Mouse (Mus musculus) monocyte, adult 5-6 weeks (primary cell): Measurements from ENCODE around the gene Foxl2. TPM values are rescaled to one million over a fixed set of nuclear protein-coding genes. Genes with fewer than 3 reads are reported as not detected.

Experiments used
- ATAC-seq: fragments of 153-309, 156-312 bp; replicated peaks from 2 replicates; pipeline ENCODE4 v1.8.0; 2017; ENCODE audit warnings: mild to moderate bottlenecking; ENCODE audit not compliant: low TSS enrichment, insufficient number of reproducible peaks, severe bottlenecking, poor library complexity, low FRiP score
- total RNA-seq: library from RNA; stranded (forward); fragments of 200-1000, 200-491, 200-594 nt; gene quantifications from 3 replicates; pipeline ENCODE4 v1.2.3, GENCODE M21; 2017

Gene Foxl2
- total RNA-seq = not detected in 3 replicates

DNA sequence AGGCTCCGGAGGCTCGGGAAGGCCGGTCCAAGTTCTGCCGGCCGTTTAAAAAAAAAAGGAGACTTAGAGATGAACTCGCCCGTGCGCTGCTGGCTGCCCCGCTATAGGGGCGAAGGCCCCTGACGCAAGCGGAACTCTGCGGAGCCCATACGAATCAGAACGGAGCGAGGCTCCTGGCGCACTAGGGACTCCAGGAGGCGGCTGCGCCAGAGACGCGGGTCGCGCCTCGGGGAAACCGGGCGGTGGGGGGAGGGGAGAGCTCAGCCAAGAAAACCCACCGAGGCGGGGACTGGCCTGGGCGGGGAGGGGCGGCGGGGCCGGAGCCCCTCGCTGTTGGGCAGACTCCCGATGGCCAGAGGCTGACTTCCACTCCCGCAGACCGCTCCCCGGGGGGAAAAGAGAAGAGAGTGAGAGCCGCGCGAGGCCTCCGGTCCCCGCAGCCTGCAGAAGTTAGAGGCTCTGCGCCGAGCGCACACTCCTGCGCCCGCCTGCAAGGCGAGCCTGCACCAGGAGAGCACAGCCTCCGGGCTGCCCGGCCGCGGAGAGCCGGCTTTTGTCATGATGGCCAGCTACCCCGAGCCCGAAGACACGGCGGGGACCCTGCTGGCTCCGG lies at the start of gene Foxl2:
Foxl2 (plus strand) TSS at position 186 of the 613 bp plus-strand sequence.
- ATAC-seq = no peak

- no peak for ATAC-seq
Measured at GRCm38 (mm10) chr9:98920629-98921523, 34.2 kb upstream of the Foxl2 start.

DNA sequence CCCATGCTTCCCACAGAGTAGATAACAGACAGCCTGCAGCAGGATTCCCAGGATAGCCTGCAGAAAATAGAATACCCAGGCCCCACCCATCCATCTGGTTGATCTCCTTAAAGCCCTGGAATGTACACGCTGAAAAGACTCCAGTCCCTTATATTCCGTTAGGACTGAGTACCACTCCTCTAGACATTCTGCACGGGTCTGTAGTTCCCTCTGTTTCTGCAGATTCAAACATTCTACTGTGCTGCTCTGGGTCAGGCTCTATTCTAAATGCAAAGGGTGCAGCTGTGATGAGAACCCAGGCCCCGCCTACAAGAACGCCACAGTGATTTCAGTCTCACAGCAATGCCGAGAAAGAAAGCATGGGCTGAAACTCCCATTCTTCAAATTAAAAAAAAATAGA lies 32.0 kb upstream of the Foxl2 start:
- ATAC-seq = no peak

GRCm38 (mm10) chr9:98924183-98924582 lies 30.9 kb upstream of the Foxl2 start:
- ATAC-seq = no peak

DNA sequence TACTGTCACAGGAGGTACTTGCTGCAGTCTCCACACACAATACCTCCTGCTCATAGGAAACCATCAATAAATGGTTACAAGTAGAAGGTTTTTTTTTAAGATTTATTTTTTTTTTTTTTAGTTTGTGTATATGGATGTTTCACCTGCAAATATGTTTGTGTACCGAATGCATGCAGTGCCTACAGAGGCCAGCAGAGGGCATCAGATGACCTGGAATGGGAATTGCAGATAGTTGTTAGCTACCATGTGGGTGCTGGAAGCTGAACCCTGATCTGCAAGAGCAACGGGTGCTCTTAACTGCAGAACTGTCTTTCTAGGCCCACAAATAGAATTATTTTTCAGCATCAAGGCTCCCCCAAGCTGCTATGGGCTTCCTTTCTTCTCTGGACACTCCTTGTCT lies 25.6 kb upstream of the Foxl2 start:
- no peak for ATAC-seq

- ATAC-seq = no peak
Measured at GRCm38 (mm10) chr9:98932931-98933330, 22.2 kb upstream of the Foxl2 start.

DNA sequence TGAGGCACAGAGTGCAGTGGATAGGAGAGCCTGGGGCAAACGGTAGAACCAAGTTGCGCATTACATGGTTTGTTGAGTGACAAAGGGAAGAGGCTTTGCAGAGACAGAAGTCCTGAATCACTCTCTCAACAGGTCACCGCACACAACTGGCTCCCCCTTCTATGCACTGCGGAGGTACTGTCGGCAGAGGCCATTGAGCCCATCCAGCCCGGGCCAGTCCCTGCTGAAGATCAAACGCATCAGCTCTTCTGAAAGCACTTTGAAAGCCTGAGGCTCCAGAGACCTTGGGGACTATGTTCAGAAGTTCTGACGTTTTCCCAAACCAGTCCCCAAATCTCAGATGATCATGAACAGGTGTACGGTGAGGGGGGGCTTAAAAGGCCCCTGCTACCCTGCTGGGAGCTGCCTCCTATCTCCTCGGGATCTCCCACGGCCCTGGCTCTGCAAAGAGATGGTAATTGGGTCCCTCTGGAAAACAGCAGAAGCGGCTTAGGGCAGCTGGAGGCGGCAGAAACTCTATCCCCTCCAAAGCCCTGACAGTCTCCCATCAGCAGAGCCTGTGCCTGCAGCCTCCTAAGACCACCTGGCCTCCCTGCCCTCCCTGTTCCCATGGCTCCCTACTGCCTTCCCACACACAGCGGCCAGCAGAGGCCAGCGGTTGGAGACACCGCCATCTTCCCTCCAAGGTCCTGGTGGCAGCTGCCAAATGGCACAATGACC lies 19.7 kb upstream of the Foxl2 start:
- no peak for ATAC-seq

GRCm38 (mm10) chr9:98939290-98939689 lies 15.8 kb upstream of the Foxl2 start:
- no peak for ATAC-seq

DNA sequence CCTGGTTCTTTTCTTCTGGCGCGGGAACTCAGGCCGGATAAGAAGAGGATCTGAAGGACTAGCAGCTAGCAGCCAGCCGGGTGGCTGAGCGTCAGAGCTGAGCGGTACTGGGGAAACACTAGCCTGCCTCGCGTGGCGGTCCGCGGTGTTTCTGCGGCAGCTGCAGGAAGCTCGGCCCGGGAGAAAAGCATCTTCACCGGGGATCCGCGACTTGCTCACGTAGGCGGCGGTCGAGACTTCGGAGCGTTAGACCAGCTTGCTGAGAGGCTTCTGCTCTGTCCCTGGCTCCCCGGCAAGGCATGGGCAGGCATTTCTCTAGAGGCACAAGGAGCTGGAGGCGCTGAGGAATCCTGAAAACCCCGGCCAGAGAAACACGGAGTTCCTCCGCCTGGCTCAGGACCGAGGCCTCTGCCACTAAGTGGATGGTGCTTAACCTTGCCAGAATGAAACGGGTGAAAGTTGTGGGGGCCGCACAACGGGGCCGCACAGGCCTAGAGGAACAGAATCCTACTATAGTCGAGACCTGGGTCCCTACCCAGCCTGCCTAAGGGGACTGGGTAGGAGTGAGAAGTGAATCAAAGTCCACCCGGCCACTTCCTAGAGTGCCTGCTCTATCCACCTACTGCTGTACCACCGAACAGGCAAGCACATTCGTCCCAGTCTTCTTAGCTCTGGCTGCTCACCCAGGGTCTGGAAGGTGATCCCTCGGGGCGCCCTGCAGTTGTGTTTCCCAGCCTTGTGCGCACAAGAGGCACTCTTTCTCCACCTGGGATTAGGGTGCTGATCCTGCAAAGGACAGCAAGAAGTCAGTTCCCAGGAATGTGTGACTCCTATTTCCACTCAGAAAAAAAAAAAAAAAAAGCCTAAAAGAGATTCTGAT lies 2.7 kb upstream of the Foxl2 start:
- ATAC-seq = no peak

- ATAC-seq = no peak
Measured at GRCm38 (mm10) chr9:98953291-98953690, 1.8 kb upstream of the Foxl2 start.

DNA sequence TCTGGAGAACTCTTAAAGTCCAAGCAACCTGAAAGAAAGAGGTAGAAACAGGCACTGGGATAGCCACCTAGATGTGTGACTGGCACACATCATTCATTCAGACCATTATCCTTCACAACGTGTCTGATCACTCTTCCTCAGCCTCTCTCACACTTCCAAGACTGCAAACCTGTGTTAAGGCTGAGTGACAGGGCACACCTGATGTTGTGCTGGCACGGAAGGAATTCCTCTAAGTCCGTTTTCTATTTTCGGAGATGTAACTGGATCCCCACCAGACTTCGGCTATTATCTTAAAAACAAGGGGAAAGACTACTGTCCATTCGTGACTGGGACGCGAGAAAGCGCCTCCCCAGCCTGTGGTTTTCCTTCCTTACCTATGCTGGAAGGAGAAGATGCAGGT lies 1.3 kb upstream of the Foxl2 start:
- ATAC-seq = no peak

DNA sequence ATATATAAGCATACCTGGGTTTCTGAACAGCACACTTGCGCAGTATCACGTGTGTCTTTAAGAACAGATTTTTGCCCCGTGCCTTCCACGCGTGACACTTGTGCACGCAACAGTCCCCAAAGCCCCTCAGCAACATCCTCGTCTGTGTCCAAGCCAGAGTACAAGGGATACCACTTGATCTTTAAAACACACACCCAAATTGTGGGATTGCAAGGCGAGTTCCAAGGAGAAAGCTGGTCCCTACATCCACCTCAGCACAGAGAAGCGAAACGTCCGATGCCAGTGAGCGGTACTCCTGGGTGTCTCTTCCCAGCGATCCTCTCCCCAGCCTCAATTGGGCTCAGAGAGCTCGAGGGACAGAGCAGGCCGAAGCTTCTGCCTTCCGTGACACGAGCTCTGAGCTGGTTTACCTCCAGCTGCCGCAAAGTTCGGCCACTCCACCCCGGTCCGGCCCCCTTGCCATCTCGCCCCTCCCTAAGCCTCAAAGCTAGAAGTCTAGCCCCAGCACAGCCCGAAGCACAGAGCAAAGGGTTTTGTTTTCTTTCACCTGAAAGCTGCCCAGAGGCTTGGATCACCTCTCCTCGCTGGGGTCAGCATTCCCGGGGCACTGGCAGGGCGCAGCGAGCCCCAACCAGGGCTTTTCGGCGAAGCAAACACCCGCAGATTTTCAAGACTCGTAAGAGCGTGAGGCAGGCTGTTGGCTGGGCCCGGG lies 541 bp upstream of the Foxl2 start:
- no peak for ATAC-seq

- ATAC-seq = no peak
Measured at GRCm38 (mm10) chr9:98955716-98956224, 682 bp downstream of the Foxl2 start.

- ATAC-seq = no peak
Measured at GRCm38 (mm10) chr9:98956591-98957381, 1.7 kb downstream of the Foxl2 start.

GRCm38 (mm10) chr9:98957751-98958351 lies 2.8 kb downstream of the Foxl2 start:
- ATAC-seq = no peak

GRCm38 (mm10) chr9:98958628-98959027 lies 3.5 kb downstream of the Foxl2 start:
- ATAC-seq = no peak

GRCm38 (mm10) chr9:98959851-98960250 lies 4.8 kb downstream of the Foxl2 start:
- ATAC-seq = no peak
